Mouse (Mus musculus) adrenal gland (tissue): ENCODE measurements at regions not wholly inside any gene's neighbourhood (a gene's known extent, or its start where the extent isn't known, plus 50 kb on each side); places are given as distances from the start of the nearest gene placed in this dataset.

Experiments
- intact Hi-C: fragments of 180-260 bp; cut with DNase I; formaldehyde crosslinking; loops from one replicate; pipeline ENCODE4 v1.15.1; 2025

- intact Hi-C loops: no loop called here
Measured at GRCm38 (mm10) chr10:66342823-66343350, 753.0 kb upstream of the Jmjd1c start.

- intact Hi-C loops: no loop called here
Measured at GRCm38 (mm10) chr10:66348398-66348797, 747.5 kb upstream of the Jmjd1c start.

GRCm38 (mm10) chr10:66351036-66351435 is 744.9 kb upstream of the Jmjd1c start:
- intact Hi-C loops: no loop called here

GRCm38 (mm10) chr10:66354072-66354471 is 741.9 kb upstream of the Jmjd1c start:
- intact Hi-C loops: no loop called here

GRCm38 (mm10) chr10:66354986-66355385 is 740.9 kb upstream of the Jmjd1c start:
- intact Hi-C loops: no loop called here

- intact Hi-C loops: no loop called here
Measured at GRCm38 (mm10) chr10:66357736-66358135, 738.2 kb upstream of the Jmjd1c start.

GRCm38 (mm10) chr10:66370096-66370495 is 725.8 kb upstream of the Jmjd1c start:
- intact Hi-C loops: no loop called here

- intact Hi-C loops: no loop called here
Measured at GRCm38 (mm10) chr10:66371756-66372155, 724.2 kb upstream of the Jmjd1c start.
